Mouse (Mus musculus): ENCODE results near the gene Vmn1r202.
"Not testable (repeated sequence)": the region's sequence is repeated elsewhere in the genome, so short reads cannot be mapped to it uniquely, and the experiment has no call there.

The Vmn1r202 gene

GRCm38 (mm10) chr13:22505281-22505680 is at the start of gene Vmn1r202:
Gene Vmn1r202 (minus strand): TSS chr13:22505381.
- no peak for DNase-seq

GRCm38 (mm10) chr13:22552898-22553297 is 47.7 kb upstream of the Vmn1r202 start, which contains the start of gene Vmn1r204:
Gene Vmn1r204 (plus strand): TSS chr13:22553198.
- DNase-seq: not testable (repeated sequence)

GRCm38 (mm10) chr13:22517814-22518213 is 12.6 kb upstream of the Vmn1r202 start, which contains the start of gene Vmn1r203:
Gene Vmn1r203 (plus strand): TSS chr13:22518114.
- no peak for DNase-seq

GRCm38 (mm10) chr13:22502431-22502830 is 2.8 kb downstream of the Vmn1r202 start:
- no peak for DNase-seq

GRCm38 (mm10) chr13:22471623-22472022 is 33.6 kb downstream of the Vmn1r202 start, which contains the start of gene Vmn1r201:
Gene Vmn1r201 (plus strand): TSS chr13:22471923.
- DNase-seq: no peak

GRCm38 (mm10) chr13:22455145-22455544 is 50.0 kb downstream of the Vmn1r202 start:
- DNase-seq: no peak
